Comparison of ENCODE assay signal across 12 mouse cellular contexts in genomic region chr3:89208075-89208657, GRCm38 (mm10). TPM values are rescaled to one million over a fixed set of nuclear protein-coding genes. Genes with fewer than 3 reads are reported as not detected.
"Had no signal": no experiment of that assay in that cellular context is flagged by ENCODE, and none has a peak within 500 bp of the region (broad histone marks: within the 10 kb centered on the region; RNA-seq: fewer than 3 reads in every experiment).

No protein-coding gene starts in this region.

- ATAC-seq: liver, embryonic 12.5 days; midbrain, embryonic 15.5 days had no signal

- H3K27ac ChIP-seq: liver, embryonic 12.5 days; midbrain, embryonic 15.5 days; neural tube, embryonic 13.5 days had no signal

- H3K27me3 ChIP-seq: liver, embryonic 12.5 days; midbrain, embryonic 15.5 days; neural tube, embryonic 13.5 days had no signal

- DNase-seq: kidney, adult 11 months; kidney, postnatal 10 days; left cerebral cortex, postnatal 4 days; lung, embryonic 14.5 days; lung, postnatal 10 days; right cerebral cortex, postnatal 14 days; thymus, adult 18-20 months; thymus, postnatal 14 days had no signal

- H3K4me2 ChIP-seq: liver, embryonic 12.5 days; lung, embryonic 14.5 days; midbrain, embryonic 11.5 days; midbrain, embryonic 15.5 days; neural tube, embryonic 13.5 days had no signal

- H3K9me3 ChIP-seq: liver, embryonic 12.5 days; midbrain, embryonic 15.5 days; neural tube, embryonic 13.5 days had no signal

- H3K9ac ChIP-seq: liver, embryonic 12.5 days; lung, embryonic 14.5 days; midbrain, embryonic 15.5 days; neural tube, embryonic 13.5 days had no signal

- H3K4me3 ChIP-seq: liver, embryonic 12.5 days; midbrain, embryonic 15.5 days; neural tube, embryonic 13.5 days had no signal

RNA-seq across cellular contexts. Expression of gene Muc1, which starts 20.7 kb away (rescaled TPM):
- polyA plus RNA-seq: liver, embryonic 12.5 days had no signal
